Mouse (Mus musculus) left cerebral cortex, adult 11 months (tissue): ENCODE data around the gene Nipa2.
"Not testable (repeated sequence)": the region's sequence is repeated elsewhere in the genome, so short reads cannot be mapped to it uniquely, and the experiment has no call there.

Experiments used
- DNase-seq: peaks from one replicate; pipeline ENCODE4 v3.0.0; 2022; ENCODE audit warnings: low spot score

Nipa2 gene

DNA sequence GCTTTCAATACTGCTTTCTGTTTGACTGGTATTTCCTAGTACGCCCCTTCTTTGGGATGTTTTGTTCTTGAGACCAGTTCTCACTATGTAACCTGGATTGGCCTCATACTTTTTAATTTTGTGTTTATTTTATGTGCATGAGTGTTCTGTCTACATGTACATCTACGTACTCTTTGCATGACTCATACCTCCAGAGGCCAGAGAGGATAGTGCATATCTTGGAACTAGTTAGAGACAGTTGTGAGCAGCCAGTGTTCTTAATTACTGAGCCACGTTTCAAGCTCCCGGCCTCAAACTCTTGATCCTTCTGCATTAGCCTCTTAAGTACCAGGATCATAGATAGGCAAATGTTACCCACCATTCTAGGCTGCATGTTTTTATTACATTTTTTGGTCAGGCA is 23.9 kb downstream of the Nipa2 start:
- no peak for DNase-seq

DNA sequence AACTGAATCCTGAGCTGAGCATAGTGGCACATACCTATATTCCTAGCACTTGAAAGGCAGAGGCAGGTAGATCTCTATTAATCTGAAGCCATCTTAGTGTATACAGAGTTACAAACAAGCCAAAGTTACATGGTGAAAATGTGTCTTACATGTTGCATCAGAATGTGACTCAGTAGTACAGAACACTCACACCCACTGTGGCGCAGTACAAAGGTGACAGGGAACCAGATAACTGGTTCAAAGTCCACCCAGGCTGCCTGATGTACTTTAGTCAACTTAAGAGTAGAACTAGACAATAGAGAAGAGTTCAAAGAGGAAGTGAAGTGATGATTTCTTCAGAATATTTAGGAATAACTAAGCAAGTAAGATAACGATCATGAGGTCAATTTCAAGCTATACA is 27.3 kb downstream of the Nipa2 start:
- no peak for DNase-seq

GRCm38 (mm10) chr7:55928649-55929048 is 33.6 kb downstream of the Nipa2 start:
- no peak for DNase-seq

DNA sequence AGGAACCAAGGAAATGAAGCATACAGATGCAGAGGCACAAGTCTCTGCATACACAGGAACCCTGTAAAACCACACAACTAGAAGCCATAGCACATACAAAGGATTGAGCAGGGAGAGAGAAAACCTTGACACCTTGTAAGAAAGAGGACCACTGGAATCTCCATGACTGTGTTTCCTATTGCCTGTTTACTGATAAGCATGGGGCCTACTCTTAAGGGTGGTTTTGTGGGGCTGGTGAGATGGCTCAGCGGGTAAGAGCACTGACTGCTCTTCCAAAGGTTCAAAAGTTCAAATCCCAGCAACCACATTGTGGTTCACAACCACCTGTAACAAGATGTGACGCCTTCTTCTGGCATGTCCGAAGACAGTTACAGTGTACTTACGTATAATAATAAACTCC is 35.0 kb downstream of the Nipa2 start:
- no peak for DNase-seq

DNA sequence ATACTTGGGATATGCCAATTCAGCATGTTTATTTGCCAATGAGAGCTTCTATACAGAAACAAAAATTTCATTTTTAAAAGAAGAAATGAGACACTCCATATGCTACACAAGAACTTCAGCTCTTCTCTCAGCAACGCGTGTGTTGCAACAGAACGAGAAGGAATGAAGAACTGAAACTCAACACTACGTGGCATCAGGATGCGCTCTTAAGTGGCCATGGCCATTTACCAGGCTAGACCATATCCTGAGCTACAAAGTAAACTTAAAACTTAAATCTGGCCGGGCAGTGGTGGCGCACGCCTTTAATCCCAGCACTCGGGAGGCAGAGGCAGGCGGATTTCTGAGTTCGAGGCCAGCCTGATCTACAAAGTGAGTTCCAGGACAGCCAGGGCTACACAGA is 43.9 kb downstream of the Nipa2 start:
- not testable (repeated sequence) for DNase-seq

DNA sequence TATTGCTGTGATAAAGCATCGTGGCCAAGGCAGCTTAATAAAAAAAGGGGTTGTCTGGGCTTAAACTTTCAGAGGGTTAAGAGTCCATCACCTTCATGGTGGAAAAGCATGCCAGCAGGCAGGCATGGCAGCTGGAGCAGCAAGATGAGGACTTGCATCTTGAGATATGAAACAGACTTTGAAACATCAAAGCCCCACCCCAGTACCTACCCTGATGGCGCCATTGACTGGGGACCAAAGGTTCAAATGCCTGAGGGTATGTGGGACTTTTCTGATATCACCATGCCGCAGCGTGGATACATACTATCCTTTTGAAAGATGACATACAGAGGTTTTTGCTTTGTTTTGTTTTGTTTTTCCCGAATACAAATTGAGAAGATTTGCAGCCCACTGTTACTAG is 50.2 kb downstream of the Nipa2 start:
- no peak for DNase-seq

GRCm38 (mm10) chr7:55911371-55911770 is 50.9 kb downstream of the Nipa2 start:
- DNase-seq, result peak; percentile 19

- DNase-seq, result no peak
Measured at GRCm38 (mm10) chr7:55910356-55910755, 51.9 kb downstream of the Nipa2 start.

DNA sequence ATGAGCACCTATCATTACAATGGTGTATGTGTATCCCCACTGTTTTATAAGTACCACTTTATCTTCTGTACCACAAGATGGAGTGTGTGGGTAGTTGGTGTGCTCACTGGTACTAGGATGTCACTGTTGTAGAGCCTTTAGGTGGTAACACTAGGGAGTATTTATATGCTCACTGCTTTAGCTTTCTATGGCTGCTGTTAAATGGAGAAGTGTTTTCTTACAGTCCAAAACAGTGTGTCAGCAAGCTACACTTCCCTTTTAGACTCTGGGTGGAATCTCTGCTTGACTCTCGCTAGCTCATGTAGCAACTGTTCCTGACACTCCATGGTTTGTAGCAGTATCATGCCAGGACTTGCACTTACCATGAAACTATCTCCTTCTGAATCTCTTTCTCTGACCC is 52.8 kb downstream of the Nipa2 start:
- no peak for DNase-seq

DNA sequence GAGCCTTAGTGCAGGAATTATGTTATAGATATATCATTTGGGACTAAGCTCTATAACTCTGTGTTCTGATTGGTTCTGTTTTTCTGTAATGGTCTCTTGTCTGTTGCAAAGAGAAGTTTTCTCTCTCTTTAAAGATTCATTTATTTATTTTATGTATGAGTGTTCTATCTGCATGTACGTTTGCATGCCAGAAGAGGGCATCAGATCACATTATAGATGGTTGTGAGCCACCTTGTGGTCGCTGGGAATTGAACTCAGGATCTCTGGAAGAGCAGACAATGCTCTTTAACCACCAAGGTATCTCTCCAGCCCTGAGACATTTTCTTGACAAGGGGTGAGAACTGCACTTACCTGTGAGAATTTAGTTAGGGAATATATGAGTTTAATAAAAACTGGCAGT is 56.8 kb downstream of the Nipa2 start:
- DNase-seq, result no peak

- DNase-seq, result no peak
Measured at GRCm38 (mm10) chr7:55903766-55904165, 58.5 kb downstream of the Nipa2 start.

GRCm38 (mm10) chr7:55891797-55892196 is 70.5 kb downstream of the Nipa2 start:
- DNase-seq, result no peak

- DNase-seq, result no peak
Measured at GRCm38 (mm10) chr7:55890731-55891130, 71.5 kb downstream of the Nipa2 start.

DNA sequence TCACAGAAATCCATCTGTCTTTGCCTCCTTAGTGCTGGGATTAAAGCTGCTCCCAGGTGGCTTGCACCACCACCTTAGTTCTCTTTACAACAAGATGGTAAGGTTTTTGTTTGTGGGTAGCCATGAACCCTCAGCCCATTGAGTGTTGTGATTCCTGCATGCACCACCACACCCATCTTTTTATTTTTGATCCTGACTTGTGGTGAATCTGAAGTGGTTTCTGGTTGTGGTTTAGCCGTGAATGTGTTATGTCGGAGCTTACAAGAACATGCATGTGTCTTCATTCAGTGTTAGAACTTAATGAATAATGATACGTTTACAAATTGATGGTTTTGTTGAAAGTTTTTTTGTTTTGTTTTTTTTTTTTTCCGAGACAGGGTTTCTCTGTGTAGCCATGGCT is 72.3 kb downstream of the Nipa2 start:
- DNase-seq, result no peak

- DNase-seq, result no peak
Measured at GRCm38 (mm10) chr7:55888603-55889002, 73.7 kb downstream of the Nipa2 start.
